Mouse (Mus musculus) left cerebral cortex, adult 11 months (tissue): ENCODE measurements at regions not wholly inside any gene's neighbourhood (a gene's known extent, or its start where the extent isn't known, plus 50 kb on each side); places are given as distances from the start of the nearest gene placed in this dataset.

ENCODE experiments used
- DNase-seq: peaks from one replicate; pipeline ENCODE4 v3.0.0; 2022; ENCODE audit warnings: low spot score

GRCm38 (mm10) chr8:103433532-103434105, 648.2 kb upstream of the Cdh11 start:
- no peak for DNase-seq

- no peak for DNase-seq
Measured at GRCm38 (mm10) chr8:103438995-103439717, 653.7 kb upstream of the Cdh11 start.

GRCm38 (mm10) chr8:103441163-103441562, 655.7 kb upstream of the Cdh11 start:
- DNase-seq: no peak

- no peak for DNase-seq
Measured at GRCm38 (mm10) chr8:103442420-103443125, 657.1 kb upstream of the Cdh11 start.

- no peak for DNase-seq
Measured at GRCm38 (mm10) chr8:103444577-103444976, 656.8 kb upstream of the Cdh5 start.

DNA sequence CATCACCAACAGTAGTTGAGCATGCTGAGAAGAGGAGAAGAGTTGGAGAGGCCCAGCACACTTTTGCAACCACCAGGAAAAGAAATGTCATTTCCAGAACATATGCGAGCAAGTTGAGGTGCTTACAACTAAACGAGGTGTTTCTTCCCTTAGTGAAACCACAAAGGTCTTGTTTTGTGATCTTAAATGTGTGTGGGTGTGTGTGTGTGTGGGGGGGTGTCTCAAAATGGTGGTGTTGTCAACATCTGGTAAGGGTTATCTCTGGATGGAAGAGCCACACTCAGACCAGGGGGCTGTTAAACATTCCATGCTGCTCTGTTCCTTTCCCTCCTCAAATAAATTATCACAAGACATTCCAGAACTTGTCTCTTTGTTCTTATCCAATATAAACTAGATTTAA, 656.0 kb upstream of the Cdh5 start:
- DNase-seq: no peak

DNA sequence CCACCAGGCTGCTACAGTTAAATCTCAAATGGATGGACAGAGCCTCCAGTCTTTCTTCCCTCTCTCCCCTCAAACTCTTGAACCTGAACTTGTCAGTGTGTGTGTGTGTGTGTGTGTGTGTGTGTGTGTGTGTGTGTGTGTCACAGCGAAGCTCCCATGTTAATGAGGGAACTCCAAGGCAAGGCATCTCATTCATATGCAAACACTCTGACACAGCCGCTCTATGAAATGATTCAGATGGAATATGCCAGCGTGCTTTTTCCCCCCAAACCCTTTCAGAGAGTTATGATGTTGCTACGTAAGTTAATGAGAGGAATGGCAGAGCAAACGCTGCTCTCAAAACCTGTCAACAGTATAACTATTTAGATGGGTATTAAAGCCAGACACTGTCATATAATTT, 653.5 kb upstream of the Cdh5 start:
- no peak for DNase-seq

GRCm38 (mm10) chr8:103451381-103452018, 649.9 kb upstream of the Cdh5 start:
- no peak for DNase-seq

DNA sequence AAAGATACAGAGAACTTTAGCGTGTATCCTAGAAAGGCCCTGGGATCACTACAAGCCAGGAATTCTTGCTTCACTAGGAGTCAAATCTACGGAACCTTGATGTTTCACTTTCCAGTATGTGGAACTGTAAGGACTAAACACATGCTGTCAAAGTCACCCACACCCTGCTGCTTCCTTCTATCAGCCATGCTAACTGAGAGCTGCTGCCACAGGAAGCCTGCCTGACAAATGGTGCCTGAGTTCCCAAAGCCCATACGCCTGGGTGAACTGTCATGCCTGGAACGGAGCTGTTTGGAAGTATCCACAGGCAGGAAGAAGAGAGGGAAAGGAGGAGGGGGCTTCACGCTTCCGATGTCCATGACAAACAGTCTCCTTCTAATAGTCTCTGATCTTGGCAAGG, 644.2 kb upstream of the Cdh5 start:
- no peak for DNase-seq

GRCm38 (mm10) chr8:103463557-103463956, 637.9 kb upstream of the Cdh5 start:
- DNase-seq: no peak

DNA sequence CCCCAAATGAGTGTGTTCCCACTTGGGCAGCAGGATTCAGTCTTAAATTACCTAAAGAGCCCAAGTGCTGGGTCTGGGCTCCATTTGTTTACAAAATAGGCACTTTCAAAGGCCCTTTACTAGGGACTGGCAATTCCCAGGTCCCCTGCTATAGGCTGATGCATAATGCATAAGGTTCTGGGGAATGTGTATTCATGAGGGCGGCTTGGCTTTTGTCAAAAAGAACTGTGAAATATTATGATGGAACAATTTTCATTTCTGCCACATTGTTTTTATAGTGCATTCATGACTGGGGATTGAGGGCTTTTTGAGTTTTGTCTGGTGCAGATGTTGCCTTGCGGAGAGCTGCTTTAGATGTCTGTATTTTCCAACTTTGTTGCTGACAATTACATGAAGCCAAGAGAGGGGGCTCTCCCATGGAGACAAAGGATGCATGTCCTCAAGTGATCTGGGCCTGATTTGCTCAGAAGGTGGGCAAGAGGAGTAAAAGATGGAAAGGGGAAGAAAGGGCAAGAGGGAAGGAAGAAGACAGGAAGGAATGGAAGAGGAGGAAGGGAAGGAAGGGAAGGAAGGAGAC, 636.6 kb upstream of the Cdh5 start:
- no peak for DNase-seq

DNA sequence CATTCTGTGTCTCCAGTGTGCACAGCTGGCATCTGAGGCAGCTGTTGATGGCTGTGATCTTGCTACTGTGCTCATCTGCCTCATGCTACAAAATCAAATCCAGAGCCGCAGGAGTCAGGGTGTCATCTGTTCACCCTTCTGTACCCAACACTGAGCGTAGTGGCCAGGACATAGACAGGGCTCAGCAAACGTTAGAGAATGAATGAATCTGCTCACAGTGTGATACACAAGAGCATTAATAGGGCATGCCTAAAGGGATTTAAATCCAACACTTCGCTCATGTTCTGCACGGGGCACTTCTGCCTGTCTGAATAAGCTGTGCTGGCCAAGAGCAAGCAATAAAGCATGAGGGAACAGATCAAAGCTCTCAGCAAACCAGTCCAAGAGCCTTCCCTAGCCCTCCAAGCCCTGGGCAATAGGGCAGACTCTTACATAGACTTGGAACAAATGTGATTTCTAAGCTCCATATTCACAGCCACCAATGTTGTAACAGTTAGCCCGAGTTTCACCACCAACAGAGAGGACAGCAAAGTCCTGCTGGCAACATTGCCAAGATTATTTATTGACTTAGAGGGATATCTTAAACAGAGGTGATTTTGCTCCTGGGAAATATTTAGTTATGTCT, 633.8 kb upstream of the Cdh5 start:
- no peak for DNase-seq

- DNase-seq: no peak
Measured at GRCm38 (mm10) chr8:103469049-103469448, 632.4 kb upstream of the Cdh5 start.

GRCm38 (mm10) chr8:103470316-103470715, 631.1 kb upstream of the Cdh5 start:
- DNase-seq: no peak

DNA sequence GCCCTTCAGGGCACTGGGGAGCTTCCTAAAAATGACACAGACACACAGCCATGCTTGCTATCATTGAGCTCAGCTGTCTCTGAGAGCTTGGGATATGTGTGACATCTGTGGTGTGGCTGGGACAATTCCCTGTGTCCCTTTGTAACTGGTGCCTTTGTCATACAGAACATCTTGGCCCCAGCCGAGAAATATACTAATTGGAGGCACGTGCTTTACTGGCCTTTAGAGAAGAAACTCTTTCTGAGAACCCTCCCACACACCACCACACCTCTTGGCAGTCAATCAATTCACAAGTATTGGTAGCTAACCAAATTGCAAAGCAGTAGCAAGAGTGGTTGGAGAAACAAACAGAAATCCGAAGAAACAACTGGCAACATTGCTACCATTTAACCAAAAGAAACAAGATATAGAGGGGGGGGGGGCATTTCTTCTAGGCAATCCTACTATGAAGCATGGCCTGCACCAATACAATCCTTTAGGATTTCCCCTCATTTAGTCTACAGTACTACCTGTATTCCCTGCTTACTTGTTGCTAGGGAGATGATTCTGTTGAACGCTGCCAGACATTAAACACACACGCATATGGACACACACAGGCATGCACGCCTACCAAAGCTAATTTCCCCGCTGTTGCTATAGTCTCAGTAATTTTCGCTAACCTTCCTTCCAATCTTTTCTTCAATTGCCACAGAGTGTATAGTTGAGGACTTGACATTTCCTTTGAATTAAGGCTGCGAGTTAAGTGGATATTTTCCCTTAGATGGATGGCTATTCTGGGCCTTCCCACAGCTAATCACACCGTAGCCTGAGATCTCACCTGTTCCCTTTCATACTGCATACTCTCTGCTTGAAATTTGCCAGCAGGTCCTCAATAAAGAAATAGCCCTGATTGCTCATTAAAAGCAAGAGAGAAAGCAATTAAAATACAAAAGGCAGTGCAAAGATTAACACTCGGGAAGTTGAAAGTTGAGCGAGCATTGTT, 625.3 kb upstream of the Cdh5 start:
- no peak for DNase-seq

DNA sequence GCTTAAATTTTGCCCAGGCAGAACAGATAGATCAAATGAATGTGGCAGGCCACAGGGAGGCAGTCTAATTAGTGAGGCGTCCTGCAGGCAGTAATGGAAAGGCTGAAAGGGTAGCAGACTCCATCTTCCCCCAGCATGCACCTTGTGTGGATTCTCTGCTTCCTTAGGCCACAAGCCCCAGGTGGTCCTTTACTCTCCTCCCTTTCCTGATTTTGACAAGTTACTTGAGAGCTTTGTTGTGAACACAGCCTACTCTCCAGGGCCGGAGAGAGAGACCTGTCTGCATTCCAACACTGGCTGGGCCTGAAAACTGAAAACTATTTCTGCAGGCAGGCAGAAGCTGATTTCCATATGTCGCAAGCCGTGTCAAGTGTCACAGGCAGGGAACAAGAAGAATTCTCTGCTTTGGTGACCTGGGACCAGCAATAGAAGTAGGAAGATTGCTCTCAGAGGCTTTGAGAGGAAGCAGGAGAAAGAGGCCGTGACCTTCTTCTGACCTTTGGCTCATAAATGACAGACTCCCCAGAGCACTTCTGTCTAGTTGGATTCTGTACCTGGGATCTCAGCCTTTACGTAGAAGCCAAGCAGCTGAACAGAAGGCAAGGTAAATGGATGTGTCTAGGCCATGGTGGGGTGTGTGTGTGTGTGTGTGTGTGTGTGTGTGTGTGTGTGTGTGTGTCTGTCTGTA, 619.2 kb upstream of the Cdh5 start:
- no peak for DNase-seq

DNA sequence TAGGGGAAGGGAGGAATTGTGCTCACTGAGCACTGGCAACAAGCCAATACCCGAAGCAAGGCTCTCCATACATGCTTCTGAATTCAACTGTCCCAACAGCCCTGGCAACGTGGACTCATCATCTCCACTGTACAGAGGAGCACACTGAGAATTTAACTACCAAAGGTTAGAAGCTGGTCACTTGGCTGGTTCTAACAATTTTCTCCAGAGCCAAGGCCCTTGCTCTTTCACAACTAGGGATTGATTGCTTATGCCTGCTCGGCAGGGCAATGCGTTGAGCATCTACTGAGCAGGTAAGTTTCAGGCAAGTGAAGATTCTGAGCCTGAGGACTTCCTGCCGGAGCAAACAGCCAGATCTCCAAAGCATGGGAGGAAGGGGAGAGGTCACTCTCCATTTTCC, 616.0 kb upstream of the Cdh5 start:
- DNase-seq: no peak

DNA sequence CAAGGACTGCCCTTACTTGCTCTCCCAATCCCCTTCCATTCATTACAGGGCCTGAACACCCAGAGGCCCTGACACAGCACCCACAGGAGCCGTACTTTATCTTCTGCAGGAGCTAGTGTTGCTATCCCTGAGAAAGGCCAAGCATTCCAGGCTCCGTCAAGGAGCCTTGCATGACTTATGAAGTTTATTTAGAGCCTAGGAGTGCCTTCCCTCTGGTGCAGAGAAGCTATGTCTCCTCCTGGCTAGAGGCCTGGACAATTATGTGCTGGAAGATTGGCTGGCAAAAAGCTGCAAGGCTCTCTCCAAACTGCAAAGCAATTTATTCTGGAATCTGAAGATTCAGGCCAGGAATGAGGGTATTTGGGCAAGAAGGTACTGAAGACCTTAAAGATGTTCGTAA, 612.0 kb upstream of the Cdh5 start:
- DNase-seq: no peak

DNA sequence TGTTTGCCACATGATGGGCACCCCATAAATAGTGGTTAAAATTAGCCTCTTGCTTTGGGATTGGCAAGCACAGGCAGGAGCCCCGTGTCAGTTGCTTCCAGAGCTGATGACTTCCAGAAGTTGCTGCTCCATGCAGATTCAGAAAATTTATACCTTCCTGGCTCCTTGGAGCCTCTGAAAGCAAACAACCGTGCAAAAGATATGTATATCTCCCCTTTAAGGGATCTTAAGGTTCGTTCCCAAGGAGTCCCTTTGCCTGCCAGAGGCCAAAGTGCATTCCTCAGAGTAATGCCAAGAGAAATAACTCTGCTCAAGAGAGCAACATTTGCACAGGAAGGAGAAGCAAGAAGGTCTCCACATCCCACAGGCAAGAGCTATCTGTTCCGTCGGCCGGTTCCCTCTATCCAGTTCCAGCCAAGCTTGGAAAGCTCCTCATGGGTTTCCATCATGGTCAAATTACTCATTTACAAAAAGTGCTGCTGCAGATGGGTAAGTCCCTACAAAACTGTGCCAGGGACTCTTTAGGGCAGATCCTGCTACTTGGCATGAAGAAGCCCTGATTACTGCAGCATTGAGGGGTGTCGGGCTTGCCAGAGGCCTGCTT, 608.4 kb upstream of the Cdh5 start:
- DNase-seq: no peak

DNA sequence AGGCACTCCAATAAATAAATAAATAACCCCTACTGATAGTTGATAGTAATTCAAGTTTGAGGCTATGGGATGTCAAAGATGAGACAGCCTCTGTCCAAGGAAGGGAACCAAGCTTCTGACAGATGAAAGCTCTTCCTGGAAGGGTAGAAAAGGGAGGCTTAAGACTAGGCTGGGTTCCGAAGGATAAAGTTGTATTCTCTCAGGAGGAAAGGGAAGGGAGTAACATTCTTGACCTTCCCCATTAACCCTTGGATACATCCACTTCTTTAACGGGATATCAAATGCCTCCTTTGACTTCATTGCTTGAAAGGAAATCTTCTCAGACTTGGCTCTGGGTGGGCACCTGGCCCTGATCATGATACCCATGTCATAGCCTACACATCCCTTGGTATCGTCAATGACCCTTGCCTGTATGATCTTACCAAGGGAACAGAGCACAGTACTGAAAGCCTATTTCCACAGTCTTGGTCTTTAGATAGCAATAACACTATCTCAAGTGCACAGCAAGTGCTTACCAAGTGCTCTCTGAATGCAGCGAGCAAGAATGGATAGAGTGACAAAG, 607.4 kb upstream of the Cdh5 start:
- no peak for DNase-seq
